Mouse (Mus musculus) neural tube, embryonic 15.5 days (tissue): ENCODE measurements around the gene Cacna1s. TPM values are rescaled to one million over a fixed set of nuclear protein-coding genes. Genes with fewer than 3 reads are reported as not detected.
A peak's percentile ranks its signal among the peaks of the same experiment; 100 is the strongest.

Experiments used
- ATAC-seq: fragments of 200-750 bp; cut with Nextera tagmentation; 2 replicates; pipeline ENCODE4 v1.8.0; 2017; ENCODE audit warnings: mild to moderate bottlenecking, moderate TSS enrichment, moderate library complexity; ENCODE audit not compliant: low FRiP score
- H3K27ac ChIP-seq: fragments of 300-500 bp; sonication (generic); replicated peaks from 2 replicates; pipeline ENCODE4 v1.5.1; 2015; ENCODE audit warnings: mild to moderate bottlenecking, inconsistent platforms
- H3K27me3 ChIP-seq: fragments of 300-500 bp; sonication (generic); replicated peaks from 2 replicates; pipeline ENCODE4 v1.6.1; 2015; ENCODE audit warnings: inconsistent platforms
- H3K36me3 ChIP-seq: fragments of 300-500 bp; sonication (generic); 2 replicates; pipeline ENCODE4 v1.6.1; 2015; ENCODE audit warnings: inconsistent platforms
- H3K4me1 ChIP-seq: fragments of 300-500 bp; sonication (generic); 2 replicates; pipeline ENCODE4 v1.6.1; 2015; ENCODE audit warnings: inconsistent platforms
- H3K4me2 ChIP-seq: fragments of 300-500 bp; sonication (generic); 2 replicates; pipeline ENCODE4 v1.6.1; 2015; ENCODE audit warnings: inconsistent platforms, mild to moderate bottlenecking, moderate library complexity
- H3K4me3 ChIP-seq: fragments of 300-500 bp; sonication (generic); replicated peaks from 2 replicates; pipeline ENCODE4 v1.5.1; 2015; ENCODE audit warnings: mild to moderate bottlenecking, inconsistent platforms
- H3K9ac ChIP-seq: fragments of 300-500 bp; sonication (generic); replicated peaks from 2 replicates; pipeline ENCODE4 v1.6.1; 2015; ENCODE audit warnings: mild to moderate bottlenecking, inconsistent platforms
- H3K9me3 ChIP-seq: fragments of 300-500 bp; sonication (generic); replicated peaks from 2 replicates; pipeline ENCODE4 v1.6.1; 2016; ENCODE audit warnings: inconsistent platforms
- WGBS: fragments of 180-500 bp; shearing (Covaris S2); methylation state at CpG from one replicate; pipeline ENCODE4 v1.1.7; 2015; ENCODE audit warnings: mixed read lengths; 5-methylcytosine and 5-hydroxymethylcytosine counted together
- polyA plus RNA-seq: library from polyadenylated mRNA; unstranded; fragments of >200 nt; fragmentation: Nextera tagmentation; extraction: Ambion mirVana; gene quantifications from 2 replicates; pipeline ENCODE4 v1.2.1, GENCODE M21; 2015

Gene Cacna1s
- polyA plus RNA-seq, 1 experiment from 2014 or later = 0.75 TPM

DNA sequence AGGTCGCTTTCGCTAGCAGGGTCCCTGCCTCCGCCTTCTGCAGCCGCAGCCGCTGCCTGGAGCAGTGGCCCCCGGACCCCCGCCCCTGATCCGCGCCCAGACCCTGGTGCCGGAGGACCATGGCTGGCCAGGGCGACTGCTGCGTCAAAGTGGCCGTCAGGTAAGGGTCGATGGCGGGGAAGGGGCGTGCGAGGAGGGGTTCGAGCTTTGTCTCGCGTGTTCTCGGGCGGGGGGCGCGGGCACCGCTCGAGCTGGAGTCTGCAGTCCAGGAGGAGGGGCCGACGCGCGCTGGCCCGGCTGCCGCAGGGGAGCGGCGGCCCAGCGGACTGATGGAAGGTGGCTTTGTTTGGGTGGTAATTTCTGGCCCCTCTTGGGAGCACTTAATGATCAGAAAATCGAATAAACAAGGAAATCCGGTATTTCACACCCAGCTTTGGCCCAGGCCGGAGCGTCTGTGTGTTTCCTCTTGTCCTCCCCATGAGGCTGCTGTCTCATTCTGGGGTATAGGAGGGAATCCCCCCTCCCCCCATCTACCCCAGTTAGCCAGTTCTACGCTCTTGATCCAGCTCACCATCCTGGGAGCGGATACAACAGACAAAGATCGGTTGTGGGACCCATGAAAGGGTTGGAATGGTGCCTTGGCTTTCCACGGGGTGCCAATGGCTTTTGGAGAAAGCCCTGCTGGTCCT is 79.2 kb downstream of the Cacna1s start:
- Histone ChIP-seq H3K4me1 (peaks cover 72% of the 10 kb centered on the region), H3K27ac (peak overlapping the region; percentile 95), H3K36me3 (no peaks in the 10 kb centered on the region), H3K4me2 (peak overlapping the region; percentile 72), H3K9ac (peak overlapping the region; percentile 97), H3K27me3 (no peaks in the 10 kb centered on the region), H3K9me3 (no peaks in the 10 kb centered on the region), H3K4me3 (peak overlapping the region; percentile 94)
- ATAC-seq = peak; percentile 70
- under 1% methylated on average over 43 of the region's 43 CpGs for WGBS

DNA sequence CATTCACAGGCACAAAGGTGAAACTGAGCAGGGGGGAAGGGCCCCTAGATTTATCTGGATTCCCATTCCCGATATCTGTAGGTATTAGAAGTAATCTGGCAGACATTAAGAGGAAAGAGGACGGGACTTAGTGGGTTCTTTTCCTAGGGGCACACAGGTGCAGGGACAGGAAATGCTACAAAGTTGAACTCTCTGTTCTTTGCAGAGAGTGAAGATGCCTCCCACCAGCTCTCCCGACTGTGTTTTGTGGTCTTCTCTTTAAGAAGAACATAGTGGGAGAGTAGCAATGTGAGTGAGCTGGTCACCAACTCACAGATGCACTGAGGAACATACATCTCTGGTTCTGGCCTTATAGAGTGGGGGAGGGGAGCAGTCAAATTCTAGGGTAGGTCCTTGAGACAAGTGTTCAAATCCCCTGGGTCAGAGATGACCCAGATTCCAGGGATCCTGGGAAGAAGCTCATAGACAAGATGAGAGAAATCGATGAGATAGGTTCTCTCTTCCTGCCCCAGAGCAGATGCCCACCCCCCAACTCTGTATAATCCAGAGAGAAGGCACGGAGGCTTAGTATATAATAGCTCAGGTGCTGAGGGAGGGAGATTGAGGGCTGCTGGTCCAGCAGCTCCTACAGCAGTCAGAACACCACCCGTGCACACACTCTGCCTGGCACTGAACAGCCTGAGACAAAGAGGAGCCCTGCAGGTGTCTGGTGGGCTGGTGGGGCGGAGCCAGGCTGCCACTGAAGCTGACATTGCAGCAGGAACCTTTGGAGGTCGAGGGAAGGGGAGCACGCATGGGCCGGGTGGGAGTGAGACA is 80.0 kb downstream of the Cacna1s start:
- Histone ChIP-seq H3K9me3 (no peaks in the 10 kb centered on the region), H3K9ac (peak overlapping the region; percentile 97), H3K36me3 (no peaks in the 10 kb centered on the region), H3K27ac (peak overlapping the region; percentile 95), H3K4me1 (peaks cover 80% of the 10 kb centered on the region), H3K4me3 (peak overlapping the region; percentile 94), H3K4me2 (peak overlapping the region; percentile 72), H3K27me3 (no peaks in the 10 kb centered on the region)
- 18% methylated on average over 10 of the region's 10 CpGs for WGBS
- ATAC-seq = peak; percentile 12; the same call in 1 of the 2 replicates

DNA sequence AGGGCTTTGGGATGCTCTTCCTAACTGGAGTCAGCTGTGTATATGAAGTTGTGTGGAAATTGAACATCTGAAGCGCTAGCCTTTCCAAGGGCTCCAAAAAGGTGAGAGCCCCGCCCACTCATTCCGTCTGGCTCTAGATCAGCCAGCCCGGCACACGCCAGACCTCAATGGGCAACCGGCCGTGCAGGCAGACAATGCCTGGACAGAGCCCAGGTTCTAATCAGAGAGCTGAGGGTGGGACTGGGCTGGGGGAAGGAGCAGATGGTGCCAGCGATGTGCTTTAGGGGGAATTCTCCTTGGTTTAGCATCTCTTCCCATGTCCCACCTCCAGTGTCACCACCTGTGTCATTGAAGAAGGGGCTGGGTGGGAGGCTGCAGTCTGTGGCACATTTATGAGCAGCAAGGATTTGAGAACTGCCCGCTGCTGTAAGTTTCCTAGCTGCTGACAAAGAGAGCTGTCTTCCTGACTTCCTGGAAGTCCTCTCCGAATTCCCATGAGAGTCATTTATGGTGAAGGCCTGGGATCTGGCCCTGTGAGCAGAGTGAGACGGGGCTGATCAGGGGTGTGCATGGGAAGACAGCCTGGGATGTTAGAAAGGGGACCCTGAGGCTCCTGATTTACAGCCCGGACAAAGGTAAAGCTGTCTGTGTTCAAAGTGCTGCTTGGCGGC is 81.2 kb downstream of the Cacna1s start:
- H3K9ac ChIP-seq = peak overlapping the region; percentile 97
- peak overlapping the region; percentile 95 for H3K27ac ChIP-seq
- peaks cover 88% of the 10 kb centered on the region for H3K4me1 ChIP-seq
- H3K27me3 ChIP-seq = no peaks in the 10 kb centered on the region
- H3K36me3 ChIP-seq = no peaks in the 10 kb centered on the region
- H3K4me2 ChIP-seq = peak overlapping the region; percentile 72
- no peak for ATAC-seq
- H3K4me3 ChIP-seq = peak overlapping the region; percentile 94
- H3K9me3 ChIP-seq = no peaks in the 10 kb centered on the region
- WGBS = 19% methylated on average over 13 of the region's 13 CpGs

DNA sequence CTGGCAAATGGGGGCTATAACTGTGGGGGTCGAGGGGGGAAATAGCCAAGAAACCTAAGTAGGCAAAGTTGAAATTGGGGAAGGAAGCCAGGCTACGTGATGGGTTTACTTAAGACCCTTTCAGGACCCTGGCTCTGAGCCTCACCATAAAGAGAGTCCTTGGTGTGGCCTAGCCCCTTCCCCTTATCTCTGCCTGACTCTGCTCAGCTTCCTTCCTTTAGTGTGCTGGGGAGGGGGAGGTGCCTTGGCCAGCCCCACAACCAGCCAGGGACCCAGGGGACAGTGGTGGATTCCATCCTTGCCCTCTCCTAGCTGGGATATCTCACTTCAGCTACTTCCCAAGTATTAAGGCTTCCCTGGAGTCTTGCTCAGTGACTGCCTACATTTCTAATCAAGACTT is 82.0 kb downstream of the Cacna1s start:
- Histone ChIP-seq H3K9ac (peak overlapping the region; percentile 97), H3K4me3 (peak overlapping the region; percentile 94), H3K27me3 (no peaks in the 10 kb centered on the region), H3K9me3 (no peaks in the 10 kb centered on the region), H3K27ac (no peak overlapping the region), H3K4me2 (peak overlapping the region; percentile 72), H3K36me3 (no peaks in the 10 kb centered on the region), H3K4me1 (peaks cover 92% of the 10 kb centered on the region)
- ATAC-seq = no peak
- WGBS = 81% methylated on average over 2 of the region's 2 CpGs

DNA sequence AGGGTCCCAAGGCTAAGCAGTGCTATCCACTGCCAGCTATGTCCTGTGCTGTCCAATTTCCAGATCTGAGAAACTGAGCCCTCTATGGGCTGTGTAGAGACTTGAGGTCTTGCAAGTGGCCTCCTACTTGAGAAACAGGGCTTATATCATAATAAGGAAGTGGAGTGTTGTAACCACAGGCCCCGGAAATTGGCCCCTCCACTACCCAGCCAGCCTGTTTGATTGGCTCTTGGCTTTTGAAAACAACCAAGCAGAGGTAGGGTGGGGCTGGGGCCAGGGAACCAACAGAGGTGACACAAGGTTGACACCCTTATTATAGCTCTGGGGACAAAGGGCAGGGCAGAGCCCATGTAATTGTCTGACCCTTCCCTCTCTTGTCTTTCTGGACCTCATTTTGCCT is 82.5 kb downstream of the Cacna1s start:
- H3K4me2 ChIP-seq = peak overlapping the region; percentile 72
- no peak for ATAC-seq
- H3K27me3 ChIP-seq = no peaks in the 10 kb centered on the region
- no peaks in the 10 kb centered on the region for H3K9me3 ChIP-seq
- H3K36me3 ChIP-seq = no peaks in the 10 kb centered on the region
- no peak overlapping the region for H3K27ac ChIP-seq
- 35% methylated on average over 1 of the region's 1 CpGs for WGBS
- H3K9ac ChIP-seq = 0 out of 2 replicates have a peak overlapping the region, but pooled peaks have one; percentile 5
- peaks cover 92% of the 10 kb centered on the region for H3K4me1 ChIP-seq
- no peak overlapping the region for H3K4me3 ChIP-seq

DNA sequence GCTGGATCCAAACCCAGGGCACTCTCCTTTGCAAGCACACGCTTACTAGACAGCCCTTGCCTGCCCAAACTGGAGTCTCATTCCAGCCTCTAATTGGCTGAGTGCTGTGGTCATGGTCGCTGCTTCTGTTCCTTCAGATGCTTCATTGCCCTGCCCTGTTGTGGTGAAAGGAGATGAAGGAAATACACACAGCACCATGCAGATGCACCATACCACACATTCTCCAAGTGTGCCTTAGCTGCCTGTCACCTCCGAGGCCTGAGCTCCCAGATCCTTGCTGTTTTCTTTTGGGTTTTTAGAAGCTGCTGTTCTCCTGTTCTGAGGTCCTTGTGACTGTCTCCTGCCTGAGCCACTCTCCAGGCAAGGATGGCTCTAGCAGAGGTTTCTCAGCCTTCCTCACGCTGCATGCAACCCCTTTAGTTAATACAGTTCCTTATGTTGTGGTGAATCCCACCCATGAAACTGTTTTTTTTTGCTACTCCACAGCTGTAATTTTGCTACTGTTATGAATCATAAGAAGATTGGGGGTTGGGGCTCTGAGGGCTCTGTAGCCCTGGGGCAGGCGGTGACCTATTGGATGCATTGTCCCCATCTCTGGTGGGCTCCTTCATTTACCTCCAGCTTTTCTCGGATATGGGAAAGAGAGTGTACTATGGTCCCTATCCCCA is 83.4 kb downstream of the Cacna1s start:
- Histone ChIP-seq H3K27me3 (no peaks in the 10 kb centered on the region), H3K4me1 (peaks cover 92% of the 10 kb centered on the region), H3K36me3 (no peaks in the 10 kb centered on the region), H3K4me2 (peak overlapping the region; percentile 29), H3K9ac (peak overlapping the region; percentile 5; the same call in 1 of the 2 replicates), H3K4me3 (no peak overlapping the region), H3K9me3 (no peaks in the 10 kb centered on the region), H3K27ac (no peak overlapping the region)
- ATAC-seq = no peak
- 63% methylated on average over 6 of the region's 6 CpGs for WGBS

DNA sequence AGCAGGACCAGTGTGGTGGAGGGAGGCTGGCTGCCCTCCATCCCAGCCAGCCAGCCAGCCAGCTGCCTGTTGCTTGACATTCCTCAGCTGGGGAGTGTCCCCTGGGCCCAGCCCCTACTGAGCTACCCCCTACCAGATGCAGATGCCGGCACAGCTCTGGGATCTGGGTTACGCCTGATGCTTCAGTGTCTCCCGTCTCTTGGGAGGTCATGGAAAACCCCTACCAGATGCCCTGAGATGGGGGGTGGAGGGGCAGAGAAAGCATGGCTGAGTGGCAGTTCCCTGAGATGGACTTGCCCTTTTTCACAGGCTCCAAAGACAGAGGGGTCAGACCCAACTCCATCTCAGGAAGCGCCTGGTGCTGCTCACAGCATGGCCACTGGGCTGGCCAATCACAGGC is 84.0 kb downstream of the Cacna1s start:
- Histone ChIP-seq H3K4me3 (no peak overlapping the region), H3K9me3 (no peaks in the 10 kb centered on the region), H3K27me3 (no peaks in the 10 kb centered on the region), H3K9ac (no peak overlapping the region; the same call in 1 of the 2 replicates), H3K36me3 (no peaks in the 10 kb centered on the region), H3K27ac (no peak overlapping the region), H3K4me1 (peaks cover 97% of the 10 kb centered on the region), H3K4me2 (peak overlapping the region; percentile 29)
- 45% methylated on average over 4 of the region's 4 CpGs for WGBS
- no peak for ATAC-seq

DNA sequence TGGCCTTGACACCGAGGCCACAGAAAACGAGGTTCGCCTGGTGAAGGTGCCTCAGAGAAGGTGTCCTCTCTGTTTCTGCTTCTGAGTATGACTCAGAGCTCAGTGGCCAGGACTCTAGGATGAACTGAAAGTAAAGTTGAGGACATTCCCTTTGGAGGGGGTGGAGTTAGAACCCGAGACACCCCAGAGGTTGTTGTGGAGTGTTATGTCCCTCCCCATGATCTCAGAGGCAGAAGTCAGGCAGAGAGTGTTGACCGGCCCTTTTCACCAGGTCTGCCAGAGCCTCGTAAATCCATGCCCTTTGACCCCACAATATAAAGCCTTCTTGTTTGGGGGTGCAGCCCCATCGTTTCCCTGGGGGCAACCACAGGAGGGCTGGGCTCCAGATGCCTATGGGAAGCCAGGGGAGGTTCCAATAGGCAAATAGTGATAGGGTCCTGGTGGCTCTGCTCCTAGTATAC is 84.6 kb downstream of the Cacna1s start:
- Histone ChIP-seq H3K27ac (peak overlapping the region; percentile 67; the same call in 1 of the 2 replicates), H3K4me1 (peaks cover 100% of the 10 kb centered on the region), H3K4me3 (no peak overlapping the region), H3K4me2 (peak overlapping the region; percentile 29), H3K9ac (no peak overlapping the region), H3K36me3 (no peaks in the 10 kb centered on the region), H3K27me3 (no peaks in the 10 kb centered on the region), H3K9me3 (no peaks in the 10 kb centered on the region)
- WGBS = 27% methylated on average over 7 of the region's 7 CpGs
- ATAC-seq = no peak

DNA sequence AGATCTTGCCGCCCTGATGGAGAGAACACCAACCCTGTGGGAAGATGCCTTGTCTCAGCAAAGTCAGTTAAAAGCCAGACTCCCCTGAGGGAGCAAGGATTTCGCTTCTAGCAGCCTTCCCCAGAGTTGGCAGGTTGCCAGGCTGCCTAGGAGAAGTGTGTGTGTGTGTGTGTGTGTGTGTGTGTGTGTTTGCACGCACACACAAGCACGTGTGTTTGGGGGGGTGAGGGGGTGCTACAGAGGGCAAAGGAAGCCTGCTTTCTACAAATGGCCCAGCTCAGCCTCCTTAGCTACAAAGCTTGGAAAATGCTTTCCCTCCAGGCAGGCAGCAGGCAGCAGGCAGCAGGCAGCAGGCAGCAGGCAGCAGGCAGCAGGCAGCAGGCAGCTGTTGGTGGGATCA is 85.0 kb downstream of the Cacna1s start:
- H3K4me3 ChIP-seq = no peak overlapping the region
- H3K4me2 ChIP-seq = peak overlapping the region; percentile 29
- peaks cover 100% of the 10 kb centered on the region for H3K4me1 ChIP-seq
- H3K27ac ChIP-seq = peak overlapping the region; percentile 67; the same call in 1 of the 2 replicates
- H3K9me3 ChIP-seq = no peaks in the 10 kb centered on the region
- H3K27me3 ChIP-seq = no peaks in the 10 kb centered on the region
- H3K9ac ChIP-seq = no peak overlapping the region
- WGBS = 4% methylated on average over 4 of the region's 4 CpGs
- no peaks in the 10 kb centered on the region for H3K36me3 ChIP-seq
- ATAC-seq = no peak

DNA sequence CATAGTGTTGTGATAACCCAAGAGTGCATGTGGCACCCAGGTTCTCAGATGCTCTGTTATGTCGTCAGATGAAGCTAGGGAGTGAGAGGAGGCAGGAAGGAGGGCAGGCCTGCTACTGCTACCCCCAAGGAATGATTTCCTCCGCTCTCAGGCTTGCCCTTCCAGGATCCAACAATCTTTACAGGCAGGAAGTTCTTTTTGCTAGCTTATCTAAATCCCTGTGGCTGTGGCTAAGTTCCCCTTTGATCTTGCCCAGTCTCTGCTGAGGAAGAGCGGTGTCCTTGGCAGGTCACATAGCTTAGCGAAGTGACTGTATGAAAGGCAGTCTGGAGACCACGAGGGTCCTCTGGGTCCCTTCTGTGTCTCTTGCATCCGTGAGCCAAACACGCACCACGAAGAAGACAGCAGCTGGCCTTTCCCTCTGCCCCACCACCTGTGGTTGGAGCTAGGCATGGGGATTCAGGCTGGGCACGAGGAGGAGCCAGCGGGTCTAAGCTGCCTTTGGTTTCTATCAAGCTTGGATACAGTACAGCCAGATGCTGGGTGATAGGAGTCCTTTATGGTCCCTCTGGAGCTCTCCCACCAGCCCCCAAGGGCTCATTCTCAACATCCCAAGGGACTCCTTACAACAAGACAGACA is 85.8 kb downstream of the Cacna1s start:
- 47% methylated on average over 10 of the region's 10 CpGs for WGBS
- Histone ChIP-seq H3K4me3 (no peak overlapping the region), H3K27me3 (no peaks in the 10 kb centered on the region), H3K36me3 (no peaks in the 10 kb centered on the region), H3K4me1 (peaks cover 100% of the 10 kb centered on the region), H3K27ac (peak overlapping the region; percentile 67; the same call in 1 of the 2 replicates), H3K9me3 (no peaks in the 10 kb centered on the region), H3K4me2 (peak overlapping the region; percentile 29), H3K9ac (no peak overlapping the region)
- no peak for ATAC-seq
